Mouse (Mus musculus): ENCODE measurements around the gene Dnmt3a. TPM values are rescaled to one million over a fixed set of nuclear protein-coding genes. Genes with fewer than 3 reads are reported as not detected.

Dnmt3a gene
- polyA plus RNA-seq, 1 experiment, result 14.7 TPM

DNA sequence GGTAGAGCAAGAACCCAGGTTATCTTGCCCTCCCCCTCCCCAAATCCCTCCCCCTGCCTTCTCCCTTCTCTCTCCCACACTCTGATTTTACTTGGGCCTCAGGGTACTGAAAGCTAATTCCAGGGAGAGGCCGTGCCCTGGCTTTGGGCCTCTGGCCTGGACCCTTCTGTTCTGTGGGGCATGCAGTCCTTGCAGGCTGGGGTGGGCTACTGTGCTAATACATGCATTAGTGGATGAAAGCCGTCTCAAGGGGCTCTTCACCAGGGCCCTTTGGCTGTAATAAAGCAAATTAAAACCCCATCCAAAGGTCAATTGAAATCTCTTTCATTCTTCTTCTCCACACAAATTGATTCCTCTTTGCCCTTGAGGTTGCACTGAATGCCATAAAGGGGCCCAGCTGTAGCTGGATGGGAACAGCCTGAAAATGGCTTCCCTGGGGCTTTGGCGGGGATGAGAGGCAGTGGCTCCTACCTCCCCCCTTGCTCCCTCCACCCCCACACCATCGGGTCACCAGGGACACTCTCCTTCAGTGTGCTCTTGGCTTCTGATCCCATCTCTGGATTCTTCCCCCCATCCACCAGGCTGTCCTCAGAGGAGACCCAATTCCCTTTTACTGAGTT lies 138.8 kb downstream of the Dnmt3a start:
- H3K4me3 ChIP-seq (replicated peaks; ENCODE audit: extremely low read depth, low read depth, low read length), result no peak overlapping the region
- no peak for TF ChIP-seq POLR2A (IDR thresholded peaks at IDR 0.05; ENCODE audit: borderline replicate concordance, extremely low read depth, low read depth, low read length)
- TF ChIP-seq CTCF (IDR thresholded peaks at IDR 0.05; ENCODE audit: insufficient read depth, low read length), result no peak
- DNase-seq, result no peak
- no peaks in the 10 kb centered on the region for H3K4me1 ChIP-seq (ENCODE audit: control insufficient read depth, insufficient read depth, low read length)
- WGBS, result 70% methylated on average over 4 of the region's 4 CpGs

DNA sequence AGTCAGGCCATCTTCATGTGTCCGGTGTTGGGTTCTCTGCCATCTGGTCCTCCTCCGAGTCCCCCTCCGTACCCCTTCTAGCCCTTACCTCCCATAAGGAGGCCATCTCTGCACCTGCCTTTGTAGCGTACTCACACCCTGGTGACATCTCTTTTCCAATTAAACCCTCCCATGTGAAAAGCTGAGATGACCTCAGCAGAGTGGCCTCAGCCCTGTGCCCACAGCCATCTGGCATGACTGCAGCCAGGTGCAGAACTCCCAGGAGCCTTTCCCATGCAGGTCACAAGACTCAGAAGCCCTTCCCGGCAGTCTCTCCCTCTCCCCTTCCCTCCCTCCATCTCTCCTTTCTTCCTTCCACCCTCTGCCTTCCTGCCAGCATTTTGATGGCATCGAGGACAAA lies 141.7 kb downstream of the Dnmt3a start:
- WGBS, result 72% methylated on average over 6 of the region's 6 CpGs
- TF ChIP-seq CTCF (IDR thresholded peaks at IDR 0.05; ENCODE audit: insufficient read depth, low read length), result no peak
- TF ChIP-seq POLR2A (IDR thresholded peaks at IDR 0.05; ENCODE audit: borderline replicate concordance, extremely low read depth, low read depth, low read length), result no peak

DNA sequence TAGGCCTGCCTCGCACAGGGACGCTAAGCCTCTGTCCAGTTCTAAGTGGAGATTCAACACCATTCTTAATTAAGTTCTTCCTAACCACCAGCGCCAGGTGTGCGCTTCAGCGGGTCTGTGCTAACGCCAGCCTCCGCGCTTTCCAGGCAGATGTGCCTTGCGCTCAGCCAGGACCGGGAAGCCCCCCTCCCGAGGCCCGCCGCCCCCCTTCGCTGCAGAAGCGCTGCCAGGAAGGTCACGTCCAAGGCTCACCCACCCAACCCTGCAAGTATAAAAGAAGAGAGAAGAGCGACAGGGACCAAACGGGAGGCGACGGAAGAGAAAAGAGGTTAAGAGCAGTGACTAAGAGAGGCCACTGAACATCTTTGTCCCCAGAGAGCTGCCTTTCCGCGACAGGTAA lies 148.8 kb downstream of the Dnmt3a start, which contains the start of gene Pomc:
Pomc (plus strand) TSS at position 301 of the 400 bp plus-strand sequence.
- Histone ChIP-seq H3K4me1 (ENCODE audit: control insufficient read depth, insufficient read depth, low read length) (no peaks in the 10 kb centered on the region), H3K4me3 (replicated peaks; ENCODE audit: extremely low read depth, low read depth, low read length) (no peak within 1 kb of the TSS)
- no peak for TF ChIP-seq POLR2A (IDR thresholded peaks at IDR 0.05; ENCODE audit: borderline replicate concordance, extremely low read depth, low read depth, low read length)
- TF ChIP-seq CTCF (IDR thresholded peaks at IDR 0.05; ENCODE audit: insufficient read depth, low read length), result no peak
- no peak for DNase-seq
- WGBS, result 23% methylated on average over 22 of the region's 22 CpGs

More for the DNA sequence above, 141.7 kb downstream of the Dnmt3a start:
- Histone ChIP-seq H3K4me1 (ENCODE audit: control insufficient read depth, insufficient read depth, low read length) (no peaks in the 10 kb centered on the region), H3K4me3 (replicated peaks; ENCODE audit: extremely low read depth, low read depth, low read length) (no peak overlapping the region)
- no peak for DNase-seq

DNA sequence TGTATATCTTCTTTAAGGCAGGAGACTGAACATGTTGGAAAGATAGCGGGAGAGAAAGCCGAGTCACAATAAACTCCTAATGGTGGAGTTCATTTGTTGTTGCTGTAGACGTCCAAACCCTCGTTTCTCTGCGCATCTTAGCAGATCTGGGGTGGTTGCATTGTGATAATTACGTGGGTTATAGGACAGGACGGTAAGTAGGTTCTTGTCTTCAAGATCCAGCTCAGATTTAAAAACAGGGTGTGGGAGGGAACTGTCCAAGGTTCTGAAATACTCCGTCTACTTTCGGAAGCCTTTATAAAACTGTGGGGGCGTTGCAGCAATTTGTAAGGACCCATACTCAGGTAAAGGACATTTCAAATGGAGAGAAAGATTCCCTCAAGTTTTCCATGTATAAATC lies 149.6 kb downstream of the Dnmt3a start:
- WGBS, result 32% methylated on average over 10 of the region's 10 CpGs
- Histone ChIP-seq H3K4me1 (ENCODE audit: control insufficient read depth, insufficient read depth, low read length) (no peaks in the 10 kb centered on the region), H3K4me3 (replicated peaks; ENCODE audit: extremely low read depth, low read depth, low read length) (no peak overlapping the region)
- TF ChIP-seq POLR2A (IDR thresholded peaks at IDR 0.05; ENCODE audit: borderline replicate concordance, extremely low read depth, low read depth, low read length) (no peak), CTCF (IDR thresholded peaks at IDR 0.05; ENCODE audit: insufficient read depth, low read length) (no peak)
- no peak for DNase-seq

DNA sequence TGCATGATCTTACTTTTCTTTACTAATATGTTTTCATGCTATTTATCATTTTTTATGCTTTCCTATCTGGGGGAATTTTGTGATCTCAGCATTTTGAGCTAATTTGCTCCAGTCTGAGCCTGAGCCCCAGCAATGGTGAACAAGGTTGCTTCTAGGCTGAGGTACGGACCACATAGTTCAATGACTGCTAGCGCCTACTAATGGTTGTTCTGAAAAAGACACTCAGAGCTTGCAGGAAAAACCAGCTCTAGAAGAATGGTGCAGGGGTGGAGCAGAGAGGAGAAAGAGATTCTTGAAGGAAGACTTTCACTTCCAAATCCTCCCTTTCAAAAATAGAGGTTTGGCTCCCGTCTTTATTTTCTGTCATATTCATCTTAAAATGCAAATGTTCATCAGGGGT lies 150.5 kb downstream of the Dnmt3a start:
- DNase-seq, result no peak
- no peak overlapping the region for H3K4me3 ChIP-seq (replicated peaks; ENCODE audit: extremely low read depth, low read depth, low read length)
- TF ChIP-seq CTCF (IDR thresholded peaks at IDR 0.05; ENCODE audit: insufficient read depth, low read length) (no peak), POLR2A (IDR thresholded peaks at IDR 0.05; ENCODE audit: borderline replicate concordance, extremely low read depth, low read depth, low read length) (no peak)
- no peaks in the 10 kb centered on the region for H3K4me1 ChIP-seq (ENCODE audit: control insufficient read depth, insufficient read depth, low read length)
- 19% methylated on average over 3 of the region's 3 CpGs for WGBS

DNA sequence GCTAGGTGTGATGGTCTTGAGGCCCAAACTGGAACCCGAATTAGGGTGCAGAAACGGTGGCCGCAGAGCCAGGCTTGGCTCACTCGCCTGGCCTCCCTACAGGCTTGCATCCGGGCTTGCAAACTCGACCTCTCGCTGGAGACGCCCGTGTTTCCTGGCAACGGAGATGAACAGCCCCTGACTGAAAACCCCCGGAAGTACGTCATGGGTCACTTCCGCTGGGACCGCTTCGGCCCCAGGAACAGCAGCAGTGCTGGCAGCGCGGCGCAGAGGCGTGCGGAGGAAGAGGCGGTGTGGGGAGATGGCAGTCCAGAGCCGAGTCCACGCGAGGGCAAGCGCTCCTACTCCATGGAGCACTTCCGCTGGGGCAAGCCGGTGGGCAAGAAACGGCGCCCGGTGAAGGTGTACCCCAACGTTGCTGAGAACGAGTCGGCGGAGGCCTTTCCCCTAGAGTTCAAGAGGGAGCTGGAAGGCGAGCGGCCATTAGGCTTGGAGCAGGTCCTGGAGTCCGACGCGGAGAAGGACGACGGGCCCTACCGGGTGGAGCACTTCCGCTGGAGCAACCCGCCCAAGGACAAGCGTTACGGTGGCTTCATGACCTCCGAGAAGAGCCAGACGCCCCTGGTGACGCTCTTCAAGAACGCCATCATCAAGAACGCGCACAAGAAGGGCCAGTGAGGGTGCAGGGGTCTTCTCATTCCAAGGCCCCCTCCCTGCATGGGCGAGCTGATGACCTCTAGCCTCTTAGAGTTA lies 154.2 kb downstream of the Dnmt3a start:
- 3% methylated on average over 53 of the region's 53 CpGs for WGBS
- TF ChIP-seq POLR2A (IDR thresholded peaks at IDR 0.05; ENCODE audit: borderline replicate concordance, extremely low read depth, low read depth, low read length) (peak; percentile 90), CTCF (IDR thresholded peaks at IDR 0.05; ENCODE audit: insufficient read depth, low read length) (no peak)
- Histone ChIP-seq H3K4me3 (replicated peaks; ENCODE audit: extremely low read depth, low read depth, low read length) (peak overlapping the region; percentile 67), H3K4me1 (ENCODE audit: control insufficient read depth, insufficient read depth, low read length) (no peaks in the 10 kb centered on the region)
- peak; percentile 77 for DNase-seq

DNA sequence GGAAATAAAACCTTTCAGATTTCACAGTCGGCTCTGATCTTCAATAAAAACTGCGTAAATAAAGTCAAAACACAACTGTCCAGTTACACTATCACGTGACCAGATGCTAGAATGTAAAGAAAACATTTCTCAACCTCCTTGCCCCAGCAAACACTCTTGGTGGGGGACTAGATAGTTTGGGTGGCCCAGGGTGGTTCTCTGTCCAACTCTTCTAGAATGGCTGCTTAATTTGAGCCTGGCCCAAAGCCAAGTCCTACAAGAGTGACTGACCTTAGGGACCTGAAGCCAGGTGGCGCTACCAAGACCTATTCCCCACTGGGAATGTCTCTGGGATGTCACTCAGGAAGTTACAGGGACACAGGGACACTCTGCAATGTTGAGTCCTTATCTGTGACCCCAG lies 154.7 kb downstream of the Dnmt3a start:
- TF ChIP-seq POLR2A (IDR thresholded peaks at IDR 0.05; ENCODE audit: borderline replicate concordance, extremely low read depth, low read depth, low read length) (no peak), CTCF (IDR thresholded peaks at IDR 0.05; ENCODE audit: insufficient read depth, low read length) (no peak)

More for the DNA sequence above, 154.7 kb downstream of the Dnmt3a start:
- 52% methylated on average over 4 of the region's 4 CpGs for WGBS
- no peak for DNase-seq
- H3K4me3 ChIP-seq (replicated peaks; ENCODE audit: extremely low read depth, low read depth, low read length), result peak overlapping the region; percentile 67
- no peaks in the 10 kb centered on the region for H3K4me1 ChIP-seq (ENCODE audit: control insufficient read depth, insufficient read depth, low read length)

Other genes with a start within 250 kb of the Dnmt3a start
- 23.4 and 27.9 TPM in 2 replicates for gene Dtnb, start 233.6 kb upstream of the Dnmt3a start, polyA plus RNA-seq (2012; rRNA removed)
- 0.44 and 0.73 TPM in 2 replicates for gene Pomc, start 148.9 kb downstream of the Dnmt3a start, polyA plus RNA-seq (2012; rRNA removed)
- gene Efr3b, start 232.9 kb downstream of the Dnmt3a start, polyA plus RNA-seq (2012; rRNA removed), result 6.8 TPM in 2 replicates

Measured in lung, adult 2 months (tissue).